27 mouse cellular contexts compared by ENCODE assay signal in genomic region chr19:32829871-32830270, GRCm38 (mm10).
DNase-seq lines count a peak whose midpoint lies in the region; ATAC-seq and TF ChIP-seq lines count a peak whose summit lies in the region.
"Had no signal": no experiment of that assay in that cellular context is flagged by ENCODE, and none has a peak within 500 bp of the region (broad histone marks: within the 10 kb centered on the region; RNA-seq: fewer than 3 reads in every experiment).

No protein-coding gene starts in this region.

- 87% methylated on average over 2 of the region's 2 CpGs for WGBS in intestine, postnatal 0 days
- 95% methylated on average over 2 of the region's 2 CpGs for WGBS in intestine, embryonic 16.5 days

- H3K4me1 ChIP-seq in intestine, postnatal 0 days (replicated peaks; ENCODE audit: control insufficient read depth, insufficient read depth, low read length), result no peaks in the 10 kb centered on the region
- peaks cover 3% of the 10 kb centered on the region; the same call in 1 of the 2 replicates for H3K4me1 ChIP-seq in intestine, embryonic 16.5 days (ENCODE audit: control insufficient read depth, insufficient read depth, low read length)
- H3K4me1 ChIP-seq: embryonic facial prominence, embryonic 15.5 days; forebrain, embryonic 12.5 days; hindbrain, embryonic 12.5 days; limb, embryonic 12.5 days; neural tube, embryonic 13.5 days had no signal

- DNase-seq in 3T3-L1 (ENCODE audit: low read depth, low spot score) (peak; percentile 44), ES-CJ7 (ENCODE audit: low read depth, low spot score) (peak; percentile 41), R1 (ENCODE audit: low read depth, low spot score) (peak; percentile 77)
- DNase-seq in layer of hippocampus, postnatal 25 days (ENCODE audit: extremely low spot score in 1 of 2, low spot score in 1 of 2), result no peak
- DNase-seq in T-cell, adult 2 months (ENCODE audit: low spot score), result no peak
- DNase-seq: adrenal gland, adult 2 months; adrenal gland, postnatal 36 days; B cell, adult 2 months; cerebellum, adult 18-20 months; cerebellum, postnatal 10 days; forebrain, postnatal 0 days; gastrocnemius, postnatal 10 days; heart, postnatal 36 days; kidney, adult 11 months; kidney, postnatal 14 days; midbrain, embryonic 14.5 days; right cerebral cortex, postnatal 14 days had no signal

- no peak overlapping the region for H3K9ac ChIP-seq in intestine, postnatal 0 days (ENCODE audit: low read depth, low read length)
- no peak overlapping the region for H3K9ac ChIP-seq in intestine, embryonic 16.5 days (ENCODE audit: low read depth, low read length)
- H3K9ac ChIP-seq: embryonic facial prominence, embryonic 15.5 days; forebrain, embryonic 12.5 days; forebrain, postnatal 0 days; hindbrain, embryonic 12.5 days; limb, embryonic 12.5 days; neural tube, embryonic 13.5 days had no signal

- no peak overlapping the region for H3K27ac ChIP-seq in intestine, postnatal 0 days (ENCODE audit: low read depth, low read length)
- no peak overlapping the region for H3K27ac ChIP-seq in intestine, embryonic 16.5 days (ENCODE audit: low read length)
- H3K27ac ChIP-seq: embryonic facial prominence, embryonic 15.5 days; forebrain, embryonic 12.5 days; hindbrain, embryonic 12.5 days; left cerebral cortex, adult 2 months; limb, embryonic 12.5 days; neural tube, embryonic 13.5 days had no signal

- peak; percentile 21; the same call in 1 of the 2 replicates for TF ChIP-seq CTCF in intestine, postnatal 0 days (IDR thresholded peaks at IDR 0.05; ENCODE audit: low read depth)

- no peaks in the 10 kb centered on the region for H3K27me3 ChIP-seq in intestine, postnatal 0 days (replicated peaks; ENCODE audit: control insufficient read depth, insufficient read depth, low read length)
- H3K27me3 ChIP-seq in intestine, embryonic 16.5 days (replicated peaks; ENCODE audit: control insufficient read depth, insufficient read depth, low read length), result no peaks in the 10 kb centered on the region
- H3K27me3 ChIP-seq: embryonic facial prominence, embryonic 15.5 days; forebrain, embryonic 12.5 days; hindbrain, embryonic 12.5 days; limb, embryonic 12.5 days; neural tube, embryonic 13.5 days had no signal

- H3K9me3 ChIP-seq in intestine, postnatal 0 days (ENCODE audit: control insufficient read depth), result no peaks in the 10 kb centered on the region
- no peaks in the 10 kb centered on the region for H3K9me3 ChIP-seq in intestine, embryonic 16.5 days (ENCODE audit: control insufficient read depth, low read length)
- H3K9me3 ChIP-seq: embryonic facial prominence, embryonic 15.5 days; forebrain, embryonic 12.5 days; hindbrain, embryonic 12.5 days; limb, embryonic 12.5 days; neural tube, embryonic 13.5 days had no signal

- no peak overlapping the region for H3K4me3 ChIP-seq in intestine, postnatal 0 days (ENCODE audit: low read depth, low read length)
- no peak overlapping the region for H3K4me3 ChIP-seq in intestine, embryonic 16.5 days (ENCODE audit: low read length)
- H3K4me3 ChIP-seq: embryonic facial prominence, embryonic 15.5 days; forebrain, embryonic 12.5 days; hindbrain, embryonic 12.5 days; left cerebral cortex, adult 2 months; limb, embryonic 12.5 days; neural tube, embryonic 13.5 days had no signal

- no peaks in the 10 kb centered on the region for H3K36me3 ChIP-seq in intestine, postnatal 0 days (ENCODE audit: control insufficient read depth, insufficient read depth)
- H3K36me3 ChIP-seq in intestine, embryonic 16.5 days (ENCODE audit: control insufficient read depth, insufficient read depth, low read length), result no peaks in the 10 kb centered on the region
- H3K36me3 ChIP-seq: embryonic facial prominence, embryonic 15.5 days; hindbrain, embryonic 12.5 days; limb, embryonic 12.5 days had no signal

- no peak for ATAC-seq in intestine, postnatal 0 days
- no peak for ATAC-seq in intestine, embryonic 16.5 days
- ATAC-seq: activated CD4-positive, CD25-positive, alpha-beta regulatory T cell, adult 4 months; forebrain, postnatal 0 days had no signal

- no peak overlapping the region for H3K4me2 ChIP-seq in intestine, postnatal 0 days (replicated peaks; ENCODE audit: low read depth)
- no peak overlapping the region for H3K4me2 ChIP-seq in intestine, embryonic 16.5 days (ENCODE audit: low read depth, low read length)
- H3K4me2 ChIP-seq: embryonic facial prominence, embryonic 15.5 days; forebrain, embryonic 12.5 days; heart, embryonic 11.5 days; hindbrain, embryonic 12.5 days; limb, embryonic 12.5 days; neural tube, embryonic 13.5 days had no signal

Comparison
In these comparisons a context has a peak if more than half of its experiments do, and no peak if none do; other contexts are left out.
1. DNase-seq: peak in 3T3-L1 (single experiment), ES-CJ7 (single experiment) and R1 (single experiment); none in layer of hippocampus, postnatal 25 days (0 of 2) and T-cell, adult 2 months (single experiment).